24 mouse cellular contexts compared by ENCODE assay signal in the genomic region with DNA sequence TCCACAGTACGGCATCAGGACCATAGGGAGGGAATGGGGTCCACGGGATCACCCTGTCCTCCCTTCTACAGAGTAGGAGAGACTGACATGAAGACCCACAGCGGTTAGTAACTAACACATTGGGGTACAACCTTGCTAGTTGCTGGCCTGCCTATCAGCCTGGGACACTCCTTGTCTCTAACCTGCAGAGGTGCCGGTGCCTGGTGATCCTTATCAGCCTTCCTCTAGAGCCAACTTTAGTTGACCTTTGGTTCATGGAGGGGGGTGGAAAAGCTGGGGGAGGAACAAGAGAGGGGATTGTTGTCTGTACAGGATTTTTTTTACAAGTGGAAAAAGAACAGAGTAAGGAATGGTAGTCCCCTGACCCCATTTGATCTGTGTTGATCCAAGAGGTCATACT. TPM values are rescaled to one million over a fixed set of nuclear protein-coding genes. Genes with fewer than 3 reads are reported as not detected.
DNase-seq lines count a peak whose midpoint lies in the region; ATAC-seq and TF ChIP-seq lines count a peak whose summit lies in the region.
"Had no signal": no experiment of that assay in that cellular context is flagged by ENCODE, and none has a peak within 500 bp of the region (broad histone marks: within the 10 kb centered on the region; RNA-seq: fewer than 3 reads in every experiment).

No protein-coding gene starts in this region.

- H3K27ac ChIP-seq in kidney, embryonic 15.5 days, result no peak overlapping the region
- peak overlapping the region; percentile 82 for H3K27ac ChIP-seq in intestine, embryonic 16.5 days (ENCODE audit: low read length)
- H3K27ac ChIP-seq in liver, postnatal 0 days (ENCODE audit: low read depth), result peak overlapping the region; percentile 66
- H3K27ac ChIP-seq in hindbrain, embryonic 11.5 days (ENCODE audit: low read depth, low read length), result no peak overlapping the region
- H3K27ac ChIP-seq: forebrain, embryonic 10.5 days; heart, adult 2 months; heart, embryonic 13.5 days; hindbrain, embryonic 13.5 days; layer of hippocampus, adult 2 months; limb, embryonic 12.5 days had no signal

- H3K9ac ChIP-seq in kidney, embryonic 15.5 days, result no peak overlapping the region
- 0 out of 2 replicates have a peak overlapping the region, but pooled peaks have one; percentile 34 for H3K9ac ChIP-seq in intestine, embryonic 16.5 days (ENCODE audit: low read depth, low read length)
- no peak overlapping the region for H3K9ac ChIP-seq in liver, postnatal 0 days (replicated peaks)
- H3K9ac ChIP-seq in hindbrain, embryonic 11.5 days (ENCODE audit: low read depth, low read length), result no peak overlapping the region
- H3K9ac ChIP-seq: forebrain, postnatal 0 days; heart, embryonic 13.5 days; hindbrain, embryonic 13.5 days; limb, embryonic 12.5 days had no signal

- peaks cover 28% of the 10 kb centered on the region for H3K36me3 ChIP-seq in kidney, embryonic 15.5 days
- peaks cover 3% of the 10 kb centered on the region for H3K36me3 ChIP-seq in intestine, embryonic 16.5 days (ENCODE audit: control insufficient read depth, insufficient read depth, low read length)
- H3K36me3 ChIP-seq in liver, postnatal 0 days (replicated peaks; ENCODE audit: insufficient read depth, low read length), result peaks cover 22% of the 10 kb centered on the region
- no peaks in the 10 kb centered on the region for H3K36me3 ChIP-seq in hindbrain, embryonic 11.5 days (ENCODE audit: control insufficient read depth, insufficient read depth, low read length)

- H3K9me3 ChIP-seq in kidney, embryonic 15.5 days (replicated peaks), result no peaks in the 10 kb centered on the region
- no peaks in the 10 kb centered on the region for H3K9me3 ChIP-seq in intestine, embryonic 16.5 days (ENCODE audit: control insufficient read depth, low read length)
- no peaks in the 10 kb centered on the region for H3K9me3 ChIP-seq in liver, postnatal 0 days (ENCODE audit: low read length)
- H3K9me3 ChIP-seq in hindbrain, embryonic 11.5 days (ENCODE audit: control insufficient read depth, low read length), result no peaks in the 10 kb centered on the region
- H3K9me3 ChIP-seq: forebrain, embryonic 10.5 days; heart, embryonic 13.5 days; hindbrain, embryonic 13.5 days; limb, embryonic 12.5 days had no signal

- DNase-seq in kidney, adult 18-20 months, result peak; percentile 67
- peak; percentile 60 to 85 for DNase-seq in kidney, postnatal 25 days
- peak; percentile 38 for DNase-seq in liver, postnatal 0 days
- no peak for DNase-seq in right cerebral cortex, postnatal 36 days (ENCODE audit: low spot score in 2 of 2)
- DNase-seq in ovary, postnatal 10 days (ENCODE audit: low spot score), result no peak
- no peak for DNase-seq in hindbrain, embryonic 11.5 days (ENCODE audit: low spot score)
- DNase-seq: forebrain, postnatal 0 days; gastrocnemius, postnatal 25 days; heart, adult 2 months; heart, postnatal 14 days; lung, adult 18-20 months; lung, postnatal 10 days; right cerebral cortex, postnatal 14 days; thymus, postnatal 14 days had no signal

- H3K27me3 ChIP-seq in kidney, embryonic 15.5 days, result no peaks in the 10 kb centered on the region
- no peaks in the 10 kb centered on the region for H3K27me3 ChIP-seq in intestine, embryonic 16.5 days (replicated peaks; ENCODE audit: control insufficient read depth, insufficient read depth, low read length)
- no peaks in the 10 kb centered on the region for H3K27me3 ChIP-seq in liver, postnatal 0 days (ENCODE audit: insufficient read depth, low read length)
- no peaks in the 10 kb centered on the region for H3K27me3 ChIP-seq in hindbrain, embryonic 11.5 days (ENCODE audit: control insufficient read depth, insufficient read depth, low read length)
- H3K27me3 ChIP-seq: heart, embryonic 13.5 days; hindbrain, embryonic 13.5 days; limb, embryonic 12.5 days; Patski had no signal

- no peak overlapping the region for H3K4me3 ChIP-seq in kidney, embryonic 15.5 days (replicated peaks)
- H3K4me3 ChIP-seq in intestine, embryonic 16.5 days (ENCODE audit: low read length), result peak overlapping the region; percentile 3; the same call in 1 of the 2 replicates
- no peak overlapping the region for H3K4me3 ChIP-seq in liver, postnatal 0 days (ENCODE audit: low read depth, low read length)
- H3K4me3 ChIP-seq in hindbrain, embryonic 11.5 days (ENCODE audit: low read depth, low read length), result no peak overlapping the region
- H3K4me3 ChIP-seq: forebrain, embryonic 10.5 days; heart, adult 2 months; heart, embryonic 13.5 days; hindbrain, embryonic 13.5 days; layer of hippocampus, adult 2 months; limb, embryonic 12.5 days had no signal

- no peak for TF ChIP-seq EP300 in liver, postnatal 0 days (IDR thresholded peaks at IDR 0.05; ENCODE audit: low read depth)

- ATAC-seq in kidney, embryonic 15.5 days (replicated peaks; ENCODE audit: low FRiP score), result no peak
- ATAC-seq in intestine, embryonic 16.5 days, result peak; percentile 39
- ATAC-seq in liver, postnatal 0 days, result no peak
- ATAC-seq in hindbrain, embryonic 11.5 days (ENCODE audit: low FRiP score), result no peak
- ATAC-seq: forebrain, postnatal 0 days; inflammation-experienced regulatory T-cells, adult 6 months; Patski had no signal

- no peak for TF ChIP-seq CTCF in liver, postnatal 0 days (IDR thresholded peaks at IDR 0.05; ENCODE audit: low read depth)

- H3K4me2 ChIP-seq in kidney, embryonic 15.5 days, result no peak overlapping the region
- H3K4me2 ChIP-seq in intestine, embryonic 16.5 days (ENCODE audit: low read depth, low read length), result peak overlapping the region; percentile 8
- peak overlapping the region; percentile 38 for H3K4me2 ChIP-seq in liver, postnatal 0 days (ENCODE audit: low read depth, low read length)
- H3K4me2 ChIP-seq in hindbrain, embryonic 11.5 days (replicated peaks; ENCODE audit: low read depth, low read length), result no peak overlapping the region
- H3K4me2 ChIP-seq: heart, embryonic 13.5 days; hindbrain, embryonic 13.5 days; limb, embryonic 12.5 days; midbrain, embryonic 11.5 days had no signal

- 77% methylated on average over 4 of the region's 4 CpGs for WGBS in kidney, embryonic 15.5 days
- WGBS in intestine, embryonic 16.5 days, result 56% methylated on average over 4 of the region's 4 CpGs
- 55% methylated on average over 4 of the region's 4 CpGs for WGBS in liver, postnatal 0 days (ENCODE audit: insufficient replicate concordance)
- WGBS in hindbrain, embryonic 11.5 days, result 83% methylated on average over 4 of the region's 4 CpGs

- H3K4me1 ChIP-seq in kidney, embryonic 15.5 days, result peaks cover 14% of the 10 kb centered on the region
- peaks cover 21% of the 10 kb centered on the region for H3K4me1 ChIP-seq in intestine, embryonic 16.5 days (ENCODE audit: control insufficient read depth, insufficient read depth, low read length)
- peaks cover 15% of the 10 kb centered on the region for H3K4me1 ChIP-seq in liver, postnatal 0 days (ENCODE audit: insufficient read depth)
- no peaks in the 10 kb centered on the region for H3K4me1 ChIP-seq in hindbrain, embryonic 11.5 days (replicated peaks; ENCODE audit: control insufficient read depth, insufficient read depth, low read length)

RNA-seq across cellular contexts. Expression of gene Slc25a15, which starts 3.9 kb away (rescaled TPM):
- polyA plus RNA-seq in kidney, embryonic 15.5 days (2015; fragmentation: Nextera tagmentation; extraction: Ambion mirVana), result 24.1 and 25.1 TPM in 2 replicates
- polyA plus RNA-seq in intestine, embryonic 16.5 days (2015; fragmentation: Nextera tagmentation; extraction: Ambion mirVana), result 129 and 148 TPM in 2 replicates
- 54.4 and 57.8 TPM in 2 replicates for polyA plus RNA-seq in liver, postnatal 0 days (2015; fragmentation: Nextera tagmentation; extraction: Ambion mirVana)
- 11.3 and 14.7 TPM in 2 replicates for polyA plus RNA-seq in hindbrain, embryonic 11.5 days (2014; fragmentation: Nextera tagmentation; extraction: Ambion mirVana)

RNA-seq across cellular contexts. Expression of gene Mrps31, which starts 16.7 kb away (rescaled TPM):
- 41.4 and 47.3 TPM in 2 replicates for polyA plus RNA-seq in kidney, embryonic 15.5 days (2015; fragmentation: Nextera tagmentation; extraction: Ambion mirVana)
- 73.0 and 78.7 TPM in 2 replicates for polyA plus RNA-seq in intestine, embryonic 16.5 days (2015; fragmentation: Nextera tagmentation; extraction: Ambion mirVana)
- polyA plus RNA-seq in liver, postnatal 0 days (2015; fragmentation: Nextera tagmentation; extraction: Ambion mirVana), result 32.6 and 33.7 TPM in 2 replicates
- 43.2 and 49.3 TPM in 2 replicates for polyA plus RNA-seq in hindbrain, embryonic 11.5 days (2014; fragmentation: Nextera tagmentation; extraction: Ambion mirVana)

Comparison
In these comparisons a context has a peak if more than half of its experiments do, and no peak if none do; other contexts are left out.
1. DNase-seq: peak in kidney, adult 18-20 months (single experiment), kidney, postnatal 25 days (2 of 2) and liver, postnatal 0 days (single experiment); none in right cerebral cortex, postnatal 36 days (0 of 2), ovary, postnatal 10 days (single experiment) and hindbrain, embryonic 11.5 days (single experiment).
2. H3K27ac ChIP-seq: peak in intestine, embryonic 16.5 days (single experiment) and liver, postnatal 0 days (single experiment); none in kidney, embryonic 15.5 days (single experiment) and hindbrain, embryonic 11.5 days (single experiment).
3. H3K4me2 ChIP-seq: peak in intestine, embryonic 16.5 days (single experiment) and liver, postnatal 0 days (single experiment); none in kidney, embryonic 15.5 days (single experiment) and hindbrain, embryonic 11.5 days (single experiment).